Mouse (Mus musculus): Measurements from ENCODE around the gene Efhc1. TPM values are rescaled to one million over a fixed set of nuclear protein-coding genes. Genes with fewer than 3 reads are reported as not detected.

Efhc1 gene
- total and polyA plus RNA-seq, 3 experiments, result not detected

DNA sequence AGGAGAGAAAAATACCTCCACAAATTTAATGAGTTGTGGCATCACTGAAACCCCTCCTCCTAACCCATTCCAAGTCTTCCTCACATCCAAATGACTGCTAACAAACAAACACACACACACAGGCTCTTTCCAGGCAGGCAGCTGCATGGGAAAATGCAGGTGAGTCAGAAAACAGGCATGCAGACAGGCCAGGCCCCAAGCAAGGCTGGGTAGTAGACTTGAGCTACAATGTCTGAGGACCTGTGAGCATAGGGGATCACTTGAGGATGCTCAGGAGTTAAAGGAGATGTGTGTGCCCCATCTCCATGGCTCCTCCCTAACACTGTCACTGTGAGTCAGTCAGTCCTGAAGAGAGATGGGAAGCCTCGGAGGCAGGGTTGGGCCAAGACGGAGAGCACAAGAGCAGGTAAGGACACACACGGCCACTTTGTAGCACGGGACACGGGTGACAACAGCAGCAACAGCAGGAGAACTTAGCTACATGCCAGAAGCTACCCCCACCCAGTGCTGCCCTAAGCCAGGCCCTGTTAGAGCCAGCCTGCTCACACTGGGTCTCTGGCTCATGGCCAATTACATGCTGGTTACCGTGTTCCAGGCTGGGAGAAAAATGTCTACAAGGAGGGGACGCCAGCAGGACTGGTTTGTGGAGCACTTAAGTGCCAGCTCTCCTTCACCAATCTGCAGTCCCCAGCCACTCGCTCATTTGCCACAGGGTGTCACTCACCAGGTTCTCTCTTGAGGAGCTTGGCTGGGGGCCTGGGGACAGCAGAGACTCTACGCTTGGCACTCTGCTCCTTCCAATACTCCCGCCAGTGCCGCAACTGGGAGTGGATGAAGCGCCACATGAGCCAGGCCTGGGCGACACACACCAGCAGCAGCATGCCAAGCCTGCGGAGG, 51.1 kb downstream of the Efhc1 start:
- Histone ChIP-seq H3K9ac (ENCODE audit: control insufficient read depth, low read depth, low read length, poor library complexity, severe bottlenecking) (no peak overlapping the region), H3K9me3 (replicated peaks; ENCODE audit: insufficient read depth, low read length) (no peaks in the 10 kb centered on the region), H3K4me1 (ENCODE audit: control insufficient read depth in 1 of 2, insufficient read depth in 2 of 2, low read length in 2 of 2) (no peaks in the 10 kb centered on the region), H3K27me3 (ENCODE audit: control insufficient read depth in 1 of 2, insufficient read depth in 2 of 2, low read length in 2 of 2) (no peaks in the 10 kb centered on the region), H3K27ac (ENCODE audit: control insufficient read depth, low read depth, low read length) (no peak overlapping the region), H3K79me2 (ENCODE audit: control insufficient read depth, insufficient read depth, low read length, poor library complexity) (no peaks in the 10 kb centered on the region), H3K36me3 (ENCODE audit: control insufficient read depth in 1 of 2, insufficient read depth in 2 of 2, low read length in 2 of 2) (no peaks in the 10 kb centered on the region), H3K4me3 (ENCODE audit: control insufficient read depth in 1 of 2, insufficient read depth in 1 of 2, low read depth in 2 of 2, low read length in 2 of 2) (no peak overlapping the region)
- TF ChIP-seq RCOR1 (IDR thresholded peaks at IDR 0.05; ENCODE audit: low read depth, low read length) (no peak), JUND (IDR thresholded peaks at IDR 0.05; ENCODE audit: low read depth, low read length) (no peak), EP300 (IDR thresholded peaks at IDR 0.05; ENCODE audit: low read depth in 1 of 2, low read length in 2 of 2) (no peak)
- DNase-seq (ENCODE audit: low read depth, low spot score), result no peak

DNA sequence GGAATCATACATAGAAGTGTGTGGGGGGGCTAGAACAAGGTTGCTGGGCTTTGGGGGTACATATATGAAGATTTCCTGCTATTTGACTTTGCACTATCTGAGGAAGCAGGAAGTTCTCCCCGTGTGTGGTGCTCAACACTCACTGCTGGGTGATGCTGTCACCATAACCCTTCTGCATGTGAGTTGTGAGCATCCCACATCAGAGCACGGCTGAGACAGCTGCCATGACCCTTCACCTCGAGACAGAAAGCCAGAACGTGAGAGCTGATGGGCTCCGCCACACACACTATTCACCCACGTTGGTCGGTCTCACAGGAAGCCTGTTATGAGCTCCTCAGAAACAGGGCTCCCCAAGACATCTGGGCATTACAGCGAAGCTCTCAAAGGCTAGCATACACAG, 53.2 kb downstream of the Efhc1 start:
- no peak for DNase-seq (ENCODE audit: low read depth, low spot score)
- H3K4me1 ChIP-seq (ENCODE audit: control insufficient read depth in 1 of 2, insufficient read depth in 2 of 2, low read length in 2 of 2), result no peaks in the 10 kb centered on the region
- no peaks in the 10 kb centered on the region for H3K27me3 ChIP-seq (ENCODE audit: control insufficient read depth in 1 of 2, insufficient read depth in 2 of 2, low read length in 2 of 2)
- no peak overlapping the region for H3K9ac ChIP-seq (ENCODE audit: control insufficient read depth, low read depth, low read length, poor library complexity, severe bottlenecking)
- no peaks in the 10 kb centered on the region for H3K79me2 ChIP-seq (ENCODE audit: control insufficient read depth, insufficient read depth, low read length, poor library complexity)
- no peaks in the 10 kb centered on the region for H3K9me3 ChIP-seq (replicated peaks; ENCODE audit: insufficient read depth, low read length)
- TF ChIP-seq E2F4 (IDR thresholded peaks at IDR 0.05; ENCODE audit: borderline replicate concordance, low read depth, low read length) (no peak), TAL1 (IDR thresholded peaks at IDR 0.05; ENCODE audit: low read length) (no peak), EP300 (IDR thresholded peaks at IDR 0.05; ENCODE audit: low read depth in 1 of 2, low read length in 2 of 2) (no peak), CHD2 (IDR thresholded peaks at IDR 0.05; ENCODE audit: low read length) (no peak), TBP (IDR thresholded peaks at IDR 0.05; ENCODE audit: low read depth, low read length) (no peak), ZMIZ1 (IDR thresholded peaks at IDR 0.05; ENCODE audit: low read depth, low read length) (no peak), USF2 (IDR thresholded peaks at IDR 0.05; ENCODE audit: borderline replicate concordance in 1 of 2, insufficient read depth in 1 of 2, low read depth in 1 of 2, low read length in 2 of 2) (no peak), ZKSCAN1 (IDR thresholded peaks at IDR 0.05; ENCODE audit: low read depth, low read length) (no peak)
- H3K4me3 ChIP-seq (ENCODE audit: control insufficient read depth in 1 of 2, insufficient read depth in 1 of 2, low read depth in 2 of 2, low read length in 2 of 2), result no peak overlapping the region
- H3K27ac ChIP-seq (ENCODE audit: control insufficient read depth, low read depth, low read length), result no peak overlapping the region
- H3K36me3 ChIP-seq (ENCODE audit: control insufficient read depth in 1 of 2, insufficient read depth in 2 of 2, low read length in 2 of 2), result no peaks in the 10 kb centered on the region

DNA sequence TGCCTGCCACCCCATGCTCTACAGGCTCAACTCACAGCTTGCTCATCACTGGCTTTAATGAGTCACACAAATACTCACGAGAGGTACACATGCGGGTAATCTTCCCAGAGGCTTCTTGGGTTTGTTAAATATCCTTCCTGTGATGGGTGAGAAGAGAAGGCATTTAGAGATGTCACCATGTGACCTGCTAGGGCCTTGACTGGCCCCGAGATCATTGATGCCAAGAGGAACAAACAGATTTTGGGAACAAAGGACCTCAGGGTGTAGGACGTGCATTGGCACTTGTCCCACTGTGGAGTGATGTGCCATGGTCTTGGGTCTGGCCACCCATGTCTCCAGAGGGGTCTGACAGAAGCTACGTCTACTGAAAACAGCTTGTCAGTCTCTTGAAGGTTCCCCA, 55.3 kb downstream of the Efhc1 start:
- no peak overlapping the region for H3K9ac ChIP-seq (ENCODE audit: control insufficient read depth, low read depth, low read length, poor library complexity, severe bottlenecking)
- H3K79me2 ChIP-seq (ENCODE audit: control insufficient read depth, insufficient read depth, low read length, poor library complexity), result no peaks in the 10 kb centered on the region
- no peak for TF ChIP-seq E2F4 (IDR thresholded peaks at IDR 0.05; ENCODE audit: borderline replicate concordance, low read depth, low read length)
- no peak for TF ChIP-seq ZNF384 (IDR thresholded peaks at IDR 0.05; ENCODE audit: low read depth, low read length)
- no peak for TF ChIP-seq MAFK (IDR thresholded peaks at IDR 0.05; ENCODE audit: borderline replicate concordance, low read depth, low read length)
- no peak for TF ChIP-seq CHD1 (IDR thresholded peaks at IDR 0.05; ENCODE audit: low read depth, low read length)
- TF ChIP-seq ZKSCAN1 (IDR thresholded peaks at IDR 0.05; ENCODE audit: low read depth, low read length), result no peak
- no peak for TF ChIP-seq SIN3A (IDR thresholded peaks at IDR 0.05; ENCODE audit: low read length)
- TF ChIP-seq POLR2A (IDR thresholded peaks at IDR 0.05; ENCODE audit: control insufficient read depth in 1 of 2, insufficient read depth in 1 of 2, low read depth in 1 of 2, low read length in 2 of 2, poor library complexity in 1 of 2), result no peak
- TF ChIP-seq POLR2AphosphoS5 (IDR thresholded peaks at IDR 0.05; ENCODE audit: borderline replicate concordance, low read depth, low read length), result no peak
- TF ChIP-seq MYC (IDR thresholded peaks at IDR 0.05; ENCODE audit: low read depth, low read length), result no peak
- TF ChIP-seq USF2 (IDR thresholded peaks at IDR 0.05; ENCODE audit: borderline replicate concordance in 1 of 2, insufficient read depth in 1 of 2, low read depth in 1 of 2, low read length in 2 of 2), result no peak
- TF ChIP-seq TAL1 (IDR thresholded peaks at IDR 0.05; ENCODE audit: low read length), result no peak
- TF ChIP-seq ELF1 (IDR thresholded peaks at IDR 0.05; ENCODE audit: low read depth, low read length), result no peak
- TF ChIP-seq TBP (IDR thresholded peaks at IDR 0.05; ENCODE audit: low read depth, low read length), result no peak
- no peak for TF ChIP-seq HCFC1 (IDR thresholded peaks at IDR 0.05; ENCODE audit: low read depth, low read length)
- TF ChIP-seq EP300 (IDR thresholded peaks at IDR 0.05; ENCODE audit: low read depth in 1 of 2, low read length in 2 of 2), result no peak
- no peak overlapping the region for H3K27ac ChIP-seq (ENCODE audit: control insufficient read depth, low read depth, low read length)
- DNase-seq (ENCODE audit: low read depth, low spot score), result no peak
- H3K9me3 ChIP-seq (replicated peaks; ENCODE audit: insufficient read depth, low read length), result no peaks in the 10 kb centered on the region
- no peaks in the 10 kb centered on the region for H3K27me3 ChIP-seq (ENCODE audit: control insufficient read depth in 1 of 2, insufficient read depth in 2 of 2, low read length in 2 of 2)
- no peaks in the 10 kb centered on the region for H3K36me3 ChIP-seq (ENCODE audit: control insufficient read depth in 1 of 2, insufficient read depth in 2 of 2, low read length in 2 of 2)
- no peak overlapping the region for H3K4me3 ChIP-seq (ENCODE audit: control insufficient read depth in 1 of 2, insufficient read depth in 1 of 2, low read depth in 2 of 2, low read length in 2 of 2)
- H3K4me1 ChIP-seq (ENCODE audit: control insufficient read depth in 1 of 2, insufficient read depth in 2 of 2, low read length in 2 of 2), result no peaks in the 10 kb centered on the region
